Mouse (Mus musculus): ENCODE measurements around the gene Fam83f. TPM values are rescaled to one million over a fixed set of nuclear protein-coding genes. Genes with fewer than 3 reads are reported as not detected.

Gene Fam83f
- total RNA-seq (2021): under 1 TPM; 0.17 to 0.23 TPM

DNA sequence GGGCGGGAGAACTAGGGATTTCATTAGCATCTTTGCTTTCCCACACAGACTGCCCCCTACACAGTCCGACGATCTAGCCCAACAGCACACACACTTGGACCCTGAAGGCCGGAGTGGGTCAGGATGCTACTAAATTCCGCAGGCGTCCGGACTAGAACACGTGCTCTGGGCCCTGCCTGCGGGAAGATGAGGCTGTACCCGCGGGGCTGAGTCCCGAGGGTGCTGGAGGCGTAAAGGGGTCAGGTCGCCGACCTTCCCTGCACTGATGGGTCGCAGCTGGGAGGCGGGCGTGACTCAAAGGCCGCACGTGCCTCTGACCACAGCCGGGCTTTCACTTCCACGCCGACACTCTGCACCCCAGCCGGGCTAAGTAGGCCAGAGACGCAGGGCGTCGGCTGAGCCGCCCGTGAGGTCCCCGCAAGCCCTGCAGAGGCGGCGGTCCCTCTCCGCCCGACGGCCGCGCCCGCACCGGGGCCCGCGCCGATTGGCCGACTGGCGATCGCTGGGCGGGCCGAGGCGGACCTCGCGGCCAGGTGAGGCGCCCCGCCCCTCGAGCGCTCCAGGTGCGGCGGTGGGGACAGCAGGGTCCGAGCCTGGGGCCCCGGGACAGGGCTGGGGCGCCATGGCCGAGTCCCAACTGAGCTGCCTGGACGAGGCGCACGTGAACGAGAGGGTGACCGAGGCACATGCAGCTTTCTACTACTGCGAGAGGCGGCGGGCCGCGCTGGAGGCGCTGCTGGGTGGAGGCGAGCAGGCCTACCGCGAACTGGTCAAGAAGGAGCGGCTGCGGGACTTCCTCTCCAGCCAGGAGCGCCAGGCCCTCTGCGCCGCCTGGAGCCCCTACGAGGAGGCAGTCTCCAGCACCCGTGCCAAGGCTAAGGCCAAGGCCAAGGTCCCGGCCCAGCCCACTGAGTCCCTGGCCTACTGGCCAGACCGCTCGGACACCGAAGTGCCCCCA, at the start of gene Fam83f:
Gene Fam83f (plus strand): TSS at position 553 of the 958 bp plus-strand sequence.
- peak; percentile 55 for DNase-seq

DNA sequence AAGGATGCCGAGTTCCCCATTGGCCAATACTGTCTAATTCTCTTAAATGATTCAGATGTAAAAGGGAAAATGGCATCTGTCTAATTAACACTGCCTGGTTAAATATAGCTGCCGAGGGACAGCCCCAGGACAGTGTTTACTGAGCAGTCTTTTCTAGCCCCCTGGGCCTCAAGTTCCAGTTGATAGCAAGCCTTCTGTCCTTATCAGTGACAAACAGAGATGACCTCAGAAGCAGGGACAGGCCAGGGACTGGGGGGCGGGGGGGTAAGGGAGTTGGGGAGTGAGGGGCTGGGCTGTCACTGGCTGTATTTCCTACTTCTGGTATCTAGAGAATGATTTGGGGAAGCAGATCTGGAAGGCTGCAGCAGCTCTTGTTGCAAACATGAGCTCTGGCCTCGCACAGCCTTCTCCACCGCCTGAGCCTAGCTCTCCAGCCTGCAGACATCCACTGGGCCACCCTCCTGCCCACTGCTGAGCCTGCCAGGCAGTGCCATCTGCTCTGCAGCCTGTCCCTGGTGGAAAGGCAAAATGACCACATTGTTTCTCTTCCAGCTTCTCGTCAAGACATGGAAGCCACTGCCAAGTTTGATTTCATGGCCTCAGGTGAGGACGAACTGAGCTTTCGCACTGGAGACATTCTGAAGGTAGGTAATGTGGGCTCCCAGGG, 48.3 kb upstream of the Fam83f start:
- DNase-seq: no peak

- DNase-seq: no peak
These were observed 45.2 kb upstream of the Fam83f start for GRCm38 (mm10) chr15:80626472-80626871.

DNA sequence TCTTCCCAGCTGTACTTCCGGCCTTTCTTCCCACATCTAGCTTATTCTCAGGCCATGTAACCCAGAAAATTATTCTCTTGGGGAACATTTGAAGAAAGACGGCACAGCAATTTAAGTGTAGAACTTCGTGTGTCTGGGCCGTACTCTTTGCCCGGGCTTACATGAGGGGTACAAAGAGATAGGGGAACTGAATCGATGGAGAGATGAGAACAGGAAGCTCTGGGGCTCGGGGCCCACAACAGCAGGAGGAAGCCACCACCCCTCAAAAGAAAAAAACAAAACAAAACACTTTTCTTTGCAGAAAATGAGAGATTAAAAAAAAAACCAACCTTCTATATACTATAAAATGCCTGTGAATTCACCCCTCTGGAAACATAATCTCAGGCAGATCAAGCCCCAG, 41.5 kb upstream of the Fam83f start:
- DNase-seq: no peak

GRCm38 (mm10) chr15:80630711-80631110, 40.9 kb upstream of the Fam83f start:
- no peak for DNase-seq

- no peak for DNase-seq
These were observed 40.3 kb upstream of the Fam83f start for GRCm38 (mm10) chr15:80631311-80631710.

GRCm38 (mm10) chr15:80632280-80632893, 39.3 kb upstream of the Fam83f start:
- DNase-seq: no peak

GRCm38 (mm10) chr15:80634391-80635193, 37.1 kb upstream of the Fam83f start:
- peak; percentile 45 for DNase-seq

GRCm38 (mm10) chr15:80636757-80637372, 34.8 kb upstream of the Fam83f start:
- DNase-seq: no peak

DNA sequence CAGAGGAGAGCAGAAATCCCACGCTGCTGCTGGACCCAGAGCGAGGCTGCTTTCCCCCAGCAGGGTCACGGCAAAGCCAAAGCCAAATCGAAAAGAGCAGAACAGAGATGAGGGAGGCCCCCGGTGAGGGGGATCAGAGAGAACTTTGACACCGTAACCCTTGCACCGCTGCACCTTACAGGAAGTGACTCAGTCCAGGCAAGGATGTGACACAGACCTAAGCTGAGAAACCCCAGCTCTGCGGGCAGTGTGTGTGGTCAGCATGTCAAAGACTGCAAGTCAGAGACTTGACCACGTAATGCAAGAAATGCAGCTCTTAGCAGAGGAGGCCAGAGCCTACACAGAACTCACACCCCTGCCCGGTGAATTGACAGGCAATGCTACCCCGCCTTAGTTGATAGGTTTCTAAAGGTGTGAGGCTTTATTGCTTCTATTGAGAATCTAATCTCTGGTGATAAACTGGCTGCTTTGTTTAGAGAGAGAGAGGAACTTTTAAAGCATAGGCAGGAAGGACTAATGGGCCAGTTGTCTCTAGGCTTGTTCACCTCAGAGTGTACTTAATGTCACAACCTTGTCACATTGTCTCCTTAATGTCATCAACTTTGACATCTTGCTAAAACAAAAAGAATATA, 32.5 kb upstream of the Fam83f start:
- no peak for DNase-seq

DNA sequence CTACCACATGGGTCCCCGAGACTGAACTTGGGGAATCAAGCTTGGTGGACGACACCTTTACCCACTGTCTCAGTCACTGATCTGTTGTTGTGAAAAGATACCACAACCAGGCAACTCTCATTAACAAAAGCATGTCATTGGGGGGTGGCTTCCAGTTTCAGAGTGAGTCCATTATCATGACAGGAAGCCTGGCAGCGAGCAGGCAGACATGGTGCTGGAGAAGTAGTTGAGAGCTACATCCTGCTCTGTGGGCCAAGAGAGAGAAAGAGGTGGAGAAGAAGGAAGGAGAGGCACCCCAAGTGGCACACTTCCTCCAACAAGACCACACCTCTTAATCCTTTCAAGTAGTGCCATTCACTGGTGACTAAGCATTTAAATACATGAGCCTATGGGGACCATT, 31.8 kb upstream of the Fam83f start:
- DNase-seq: no peak

GRCm38 (mm10) chr15:80641702-80642435, 29.8 kb upstream of the Fam83f start:
- no peak for DNase-seq

GRCm38 (mm10) chr15:80645006-80645797, 26.4 kb upstream of the Fam83f start:
- DNase-seq: no peak

- no peak for DNase-seq
These were observed 22.6 kb upstream of the Fam83f start for GRCm38 (mm10) chr15:80648977-80649606.

DNA sequence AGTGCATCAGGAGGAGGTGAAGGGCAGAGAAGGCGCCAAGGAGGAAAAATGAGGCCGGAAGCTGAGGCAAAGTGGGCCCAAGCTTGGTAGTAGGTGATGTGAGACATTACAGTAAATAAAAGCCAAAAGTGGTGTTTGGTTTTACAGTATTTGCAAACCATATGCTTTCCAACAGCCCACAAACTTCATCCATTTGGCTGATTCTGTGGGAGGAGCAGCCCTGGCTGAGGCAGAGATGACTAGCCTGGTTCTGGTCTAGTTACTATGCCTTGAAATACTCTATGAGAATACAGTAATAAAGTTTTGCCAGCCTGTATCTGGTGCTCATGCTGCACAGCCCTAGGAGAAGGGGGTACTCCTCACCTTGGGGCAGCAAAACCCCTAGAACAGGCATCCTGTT, 21.2 kb upstream of the Fam83f start:
- DNase-seq: no peak

- no peak for DNase-seq
These were observed 17.8 kb upstream of the Fam83f start for GRCm38 (mm10) chr15:80653865-80654264.

DNA sequence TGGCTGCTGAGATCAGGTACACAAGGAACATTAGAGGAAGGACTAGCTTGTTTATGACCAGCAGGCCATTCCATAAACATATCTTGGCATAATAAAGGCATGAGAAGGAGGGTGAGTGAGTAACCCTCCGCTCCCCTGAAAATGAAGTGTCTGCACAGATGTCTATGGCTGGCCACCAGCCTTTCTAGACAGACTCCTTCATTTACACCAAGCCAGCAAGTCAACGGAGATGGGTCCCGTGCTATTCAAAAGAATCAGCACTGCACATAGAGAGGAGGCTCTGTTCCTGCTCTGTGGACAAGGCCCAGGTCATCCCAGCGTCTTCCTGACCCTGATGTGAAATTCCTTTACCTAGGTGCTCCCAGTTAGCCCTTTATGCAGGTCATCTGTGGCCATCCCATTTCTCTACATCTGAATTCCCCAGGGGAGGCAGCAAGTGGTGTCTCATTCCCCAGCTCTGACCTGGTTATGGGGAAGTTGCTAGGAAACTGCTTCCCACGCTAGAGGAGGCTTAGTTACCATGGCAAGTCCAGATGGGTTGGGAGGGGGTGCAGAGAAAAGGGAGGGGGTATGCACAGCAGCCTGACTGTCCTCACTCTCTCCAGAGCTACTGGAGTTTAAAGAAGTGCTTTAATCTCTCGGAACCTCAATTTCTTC, 12.7 kb upstream of the Fam83f start:
- no peak for DNase-seq

DNA sequence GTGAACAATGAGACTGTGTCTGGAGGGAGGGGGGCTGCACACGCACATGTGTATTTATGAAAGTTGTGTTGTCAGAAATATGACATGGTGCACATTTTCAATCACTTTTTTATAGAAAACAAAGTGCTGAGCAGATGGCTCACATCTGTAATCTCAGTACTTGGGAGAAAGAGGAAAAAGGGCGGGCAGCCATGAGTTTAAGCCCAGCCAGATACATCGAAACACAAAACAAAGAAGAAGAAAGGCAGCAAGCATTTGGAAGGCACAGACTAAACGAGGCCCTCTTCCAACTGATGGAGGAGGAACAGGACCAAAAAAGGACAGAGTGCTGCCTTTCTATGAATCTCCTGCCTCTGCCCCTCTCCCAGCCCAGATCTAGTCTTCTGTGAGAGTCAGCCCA, 10.7 kb upstream of the Fam83f start:
- peak; percentile 23 for DNase-seq

GRCm38 (mm10) chr15:80664444-80664843, 7.2 kb upstream of the Fam83f start:
- DNase-seq: no peak
